Mouse (Mus musculus) neutrophil, adult 5-6 weeks (primary cell): Measurements from ENCODE around the gene Ppcs. TPM values are rescaled to one million over a fixed set of nuclear protein-coding genes. Genes with fewer than 3 reads are reported as not detected.

Source experiments
- ATAC-seq: fragments of 151-379, 151-347 bp; 2 replicates; pipeline ENCODE4 v1.8.0; 2017; ENCODE audit warnings: mild to moderate bottlenecking, moderate TSS enrichment; ENCODE audit not compliant: insufficient number of reproducible peaks, poor library complexity, low FRiP score, severe bottlenecking; ENCODE audit errors: extremely low read depth
- total RNA-seq: library from RNA; stranded (forward); fragments of 200-1000 nt; gene quantifications from 2 replicates; pipeline ENCODE4 v1.2.3, GENCODE M21; 2017

Ppcs gene
- total RNA-seq, 1 experiment from 2014 or later = 14.1 TPM

DNA sequence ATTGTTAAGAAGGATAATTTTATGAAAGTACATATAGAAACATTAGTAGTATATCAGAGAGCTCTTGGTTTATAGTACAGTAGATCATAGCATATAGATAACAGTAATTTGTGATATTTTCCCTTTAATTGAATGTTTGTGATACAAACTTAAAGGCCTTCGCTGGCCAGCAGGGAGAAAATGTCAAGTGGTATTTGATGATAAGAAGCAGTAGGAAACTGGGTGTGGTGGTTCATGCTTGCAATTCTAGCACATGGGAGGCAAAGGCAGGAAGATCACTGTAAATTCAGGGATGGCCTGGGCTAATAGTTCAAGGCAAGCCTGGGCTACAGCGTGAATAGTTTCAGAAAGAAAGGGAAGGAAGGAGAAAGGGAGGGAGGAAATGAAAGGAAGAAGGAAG, 2.9 kb upstream of the Ppcs start:
- ATAC-seq = no peak

DNA sequence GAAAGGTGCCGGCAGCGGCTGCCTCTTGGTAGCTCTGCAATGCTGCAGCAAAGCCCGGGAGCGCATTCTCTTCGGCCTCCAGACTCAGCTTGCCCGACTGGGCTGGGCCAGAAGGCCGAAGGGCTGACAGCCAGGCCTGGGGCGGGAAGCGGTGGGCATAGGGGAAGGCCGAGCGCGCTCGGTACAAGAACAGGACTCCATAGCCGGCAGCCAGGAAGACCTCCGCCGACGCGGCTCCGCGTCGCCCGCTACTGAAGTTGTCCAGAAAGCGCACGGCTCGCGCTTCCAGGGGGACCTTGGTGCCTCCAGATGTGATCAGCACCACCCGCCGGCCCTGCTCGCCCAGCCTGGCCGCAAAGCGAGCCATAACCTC, 313 bp downstream of the Ppcs start:
- ATAC-seq = no peak

DNA sequence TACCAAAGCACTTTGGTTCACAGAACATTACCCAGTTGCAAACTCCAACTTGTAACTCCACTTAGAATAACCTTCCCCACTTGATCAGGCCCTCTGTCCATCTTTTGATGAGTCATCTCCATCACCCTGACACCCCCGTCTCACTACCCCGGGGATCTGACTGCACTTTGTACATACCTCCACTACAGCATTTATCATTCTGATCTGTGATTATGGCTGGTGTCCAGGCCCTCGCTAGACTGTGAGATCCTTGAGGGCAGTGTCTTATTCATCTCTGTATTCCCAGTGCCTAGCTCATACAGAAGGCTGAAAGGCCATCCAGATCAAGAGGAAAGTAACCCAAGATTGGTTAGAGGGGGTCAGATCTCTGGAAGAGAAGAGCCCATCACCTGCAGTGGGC, 1.0 kb downstream of the Ppcs start:
- ATAC-seq = no peak

DNA sequence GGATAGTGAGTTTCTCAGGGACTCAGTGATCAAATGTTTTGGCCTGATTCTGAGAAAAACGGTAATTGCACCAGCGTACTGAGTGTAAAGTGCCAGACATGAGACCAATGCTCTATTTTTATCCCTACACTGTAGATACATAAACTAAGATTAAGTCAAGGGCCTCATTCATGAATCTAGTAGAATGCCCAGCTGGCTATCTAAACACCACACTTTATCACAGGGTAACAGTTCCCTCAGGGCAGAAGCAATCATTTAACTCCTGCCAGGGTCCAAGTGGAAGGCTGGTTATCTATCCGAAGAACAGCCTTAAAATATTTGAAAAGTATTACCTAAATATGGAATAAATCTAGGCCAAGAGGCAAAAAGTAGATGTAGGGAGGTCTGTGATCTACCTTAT, 4.3 kb downstream of the Ppcs start:
- ATAC-seq = no peak

DNA sequence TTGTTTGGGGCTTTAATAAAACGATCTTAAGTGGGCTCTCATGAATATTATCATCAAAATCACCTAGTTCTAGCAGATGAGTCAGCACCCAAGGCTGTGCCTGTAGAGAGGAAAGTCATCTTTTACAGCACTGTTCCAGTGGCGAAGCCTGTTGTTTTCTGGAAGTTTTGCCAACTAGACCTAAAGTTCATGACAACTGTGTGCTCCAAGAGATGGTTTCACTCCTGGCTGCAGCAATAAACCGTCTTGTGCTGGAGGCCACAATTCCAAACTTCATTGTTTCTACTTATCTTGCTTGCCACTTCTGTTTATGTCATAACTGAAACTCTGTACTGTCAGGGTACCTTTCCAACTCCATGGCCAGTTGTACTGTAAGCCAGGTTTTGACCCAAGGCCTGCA, 5.0 kb downstream of the Ppcs start:
- ATAC-seq = no peak

DNA sequence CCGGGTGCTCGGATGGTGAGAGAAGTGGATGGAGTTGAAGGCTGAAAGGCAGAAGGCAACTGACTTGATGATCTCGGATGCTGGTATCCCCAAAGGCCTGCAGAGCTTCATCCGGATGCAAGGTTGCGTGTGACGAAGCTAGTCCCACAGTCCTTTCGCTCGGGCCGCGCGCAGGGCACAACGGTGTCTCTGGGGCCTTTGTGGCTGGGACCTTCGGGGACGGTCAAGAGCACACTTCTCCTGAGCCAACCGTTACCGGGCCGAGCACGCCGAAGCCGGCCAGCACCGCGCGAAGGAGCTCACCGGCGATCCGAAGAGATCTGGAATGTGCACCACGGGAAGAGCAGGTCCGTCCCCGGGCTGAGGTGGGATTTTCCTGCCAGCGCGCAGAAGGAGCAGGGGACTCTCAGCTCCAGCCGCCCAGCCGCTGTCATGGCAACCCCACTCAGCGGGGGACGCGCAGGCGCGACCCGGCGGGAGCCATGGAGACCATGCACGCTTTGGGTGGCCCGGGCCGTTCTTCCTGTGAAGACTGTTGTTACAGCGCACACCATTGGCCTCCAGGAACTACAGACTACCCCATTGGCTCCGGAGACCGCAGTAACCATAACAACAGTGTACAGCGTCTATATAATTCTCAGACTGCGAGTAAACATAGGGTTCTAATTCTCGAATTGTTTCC, 7.0 kb downstream of the Ppcs start, which contains the start of gene Ccdc30:
Gene Ccdc30 (minus strand): TSS at position 450 of the 682 bp plus-strand sequence.
- ATAC-seq = peak; percentile 89

DNA sequence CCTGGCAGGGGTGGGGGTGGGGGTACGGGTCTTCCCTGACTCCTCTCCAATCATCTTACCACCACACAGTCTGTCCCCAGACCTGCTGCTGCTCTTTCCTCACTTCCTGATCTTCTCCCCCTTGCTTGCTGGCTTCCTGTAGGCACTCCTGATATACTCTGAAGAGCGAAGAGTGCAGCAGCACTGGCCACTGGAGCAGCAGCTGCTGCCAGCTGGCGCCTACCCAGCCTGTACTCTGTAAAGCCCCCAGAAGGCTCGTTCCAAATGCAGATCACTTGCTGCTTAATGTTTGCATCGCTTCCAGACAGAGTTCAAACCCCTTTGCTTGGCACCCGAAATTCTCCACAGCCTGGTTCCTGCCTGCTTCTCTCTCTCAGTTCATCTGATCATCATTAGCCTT, 9.4 kb downstream of the Ppcs start:
- no peak for ATAC-seq

DNA sequence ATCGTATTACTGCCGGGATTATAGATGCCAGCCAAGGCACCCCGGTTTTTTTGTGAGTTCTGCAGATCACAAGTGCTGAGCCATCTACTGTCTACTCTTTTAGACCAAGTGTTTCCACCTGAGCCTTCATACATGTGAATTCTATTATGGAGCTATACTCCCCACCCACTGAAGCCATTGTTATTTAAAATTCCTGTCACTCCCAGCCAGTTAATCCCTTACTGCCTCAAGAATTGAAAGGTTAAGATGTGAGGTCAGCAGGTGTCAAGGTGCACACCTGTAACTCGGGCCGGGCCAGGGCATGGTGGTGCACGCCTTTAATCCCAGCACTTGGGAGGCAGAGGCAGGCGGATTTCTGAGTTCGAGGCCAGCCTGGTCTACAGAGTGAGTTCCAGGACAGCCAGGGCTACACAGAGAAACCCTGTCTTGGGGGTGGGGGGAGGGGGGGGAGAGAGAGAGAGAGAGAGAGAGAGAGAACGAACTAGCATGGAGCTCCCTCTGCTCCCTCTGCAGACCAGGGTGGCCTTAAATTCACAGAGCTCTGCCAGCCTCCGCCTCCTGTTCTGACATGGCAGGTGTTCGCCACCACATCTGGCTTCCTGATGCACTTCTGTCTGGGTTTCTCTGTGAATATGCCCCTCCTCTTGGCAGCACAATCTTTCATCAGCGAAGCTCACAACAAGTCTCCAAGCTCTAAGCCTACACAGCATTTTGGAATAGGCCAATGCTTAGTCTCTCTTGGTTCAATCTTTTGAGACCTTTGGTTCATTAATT, 10.2 kb downstream of the Ppcs start:
- no peak for ATAC-seq

DNA sequence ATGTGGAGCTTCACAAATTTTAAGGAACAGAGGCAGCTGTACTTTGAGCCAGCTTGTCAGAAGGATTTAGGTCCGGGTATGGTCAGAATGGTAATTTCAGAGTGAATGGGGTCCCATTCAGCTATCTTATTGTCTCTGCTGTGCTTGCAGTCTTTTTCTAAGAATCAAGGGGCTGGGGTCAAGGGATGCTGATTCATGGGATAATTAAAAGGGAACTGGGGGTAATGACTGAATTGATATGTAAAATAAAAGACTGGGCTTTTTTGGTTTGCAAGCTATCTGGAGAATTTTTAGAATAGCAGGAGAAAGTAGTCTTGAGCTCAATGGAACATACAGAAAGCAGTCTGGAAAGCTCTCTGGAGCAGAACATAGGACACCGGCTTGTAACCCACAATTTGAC, 18.8 kb downstream of the Ppcs start:
- no peak for ATAC-seq

DNA sequence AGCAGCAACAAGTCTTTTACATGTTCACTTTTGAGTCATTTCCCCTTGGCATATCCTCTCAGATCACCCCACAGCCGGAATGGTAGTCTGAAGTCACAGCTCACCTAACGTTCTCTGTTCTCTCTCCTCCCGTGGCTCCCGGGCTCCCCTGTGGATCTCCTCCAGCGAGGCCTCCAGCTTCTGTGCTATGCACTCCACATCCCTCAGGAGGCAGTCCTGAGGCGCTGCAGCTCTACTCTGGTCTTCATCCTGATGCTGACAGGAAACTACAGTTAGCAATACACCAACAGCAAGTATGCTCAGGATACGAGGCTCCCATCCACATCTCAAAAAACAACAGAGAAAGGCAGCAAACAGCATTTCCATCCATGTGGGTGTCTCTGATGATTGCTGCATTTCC, 21.3 kb downstream of the Ppcs start:
- no peak for ATAC-seq

DNA sequence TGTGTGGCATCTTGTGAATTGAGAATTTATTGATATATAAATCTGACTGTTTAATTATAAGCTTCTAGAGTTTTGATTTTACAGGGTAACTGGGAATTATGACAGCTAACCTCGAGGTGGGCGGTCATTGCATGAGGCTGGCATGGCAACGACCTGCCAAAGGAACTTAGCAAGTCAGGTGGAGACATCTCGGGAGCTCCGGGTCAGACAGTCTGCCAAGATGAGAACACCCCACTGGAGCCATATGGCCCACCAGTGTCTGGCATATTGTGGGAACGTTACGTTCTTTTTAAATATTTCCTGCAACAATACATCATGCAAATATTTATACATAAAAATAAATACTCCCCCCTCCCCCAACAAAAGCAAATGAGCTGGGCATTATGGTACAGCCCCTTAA, 23.5 kb downstream of the Ppcs start:
- no peak for ATAC-seq

DNA sequence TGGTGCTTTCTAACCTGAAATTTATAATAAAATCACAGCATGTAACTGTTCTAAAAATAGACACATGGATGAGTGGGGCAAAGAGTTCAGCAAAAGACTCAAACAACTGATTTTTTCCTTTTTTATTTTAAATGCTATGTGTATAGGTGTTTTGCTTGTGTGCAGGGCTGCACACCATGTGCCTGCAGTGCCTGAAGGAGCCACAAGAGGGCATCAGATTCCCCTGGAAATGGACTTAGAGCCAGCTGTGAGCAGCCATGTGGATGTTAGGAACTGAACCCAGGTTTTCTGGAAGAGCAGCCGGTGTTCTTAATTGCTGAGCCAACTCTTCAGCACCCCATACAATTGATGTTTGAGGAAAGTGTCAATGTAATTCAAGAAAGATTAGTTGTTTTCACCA, 31.9 kb downstream of the Ppcs start:
- ATAC-seq = no peak

DNA sequence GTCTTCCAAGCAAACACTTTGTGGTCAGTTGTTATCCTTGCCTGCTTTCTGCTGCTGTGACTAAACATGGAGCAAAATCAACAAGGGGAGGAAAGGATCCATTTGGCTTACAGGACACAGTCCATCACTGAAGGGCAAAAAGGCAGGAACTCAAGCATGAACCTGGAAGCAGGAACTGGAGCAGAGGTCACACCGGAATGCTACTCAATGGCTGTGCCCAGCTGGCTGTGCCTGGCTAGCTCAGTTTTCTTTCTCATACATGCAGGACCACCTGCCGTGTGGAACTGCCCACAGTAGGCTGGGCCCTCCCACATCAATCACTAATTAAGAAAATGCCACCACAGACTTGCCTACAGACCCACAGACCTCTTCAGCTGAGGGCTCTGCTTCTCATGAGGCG, 33.0 kb downstream of the Ppcs start:
- no peak for ATAC-seq

DNA sequence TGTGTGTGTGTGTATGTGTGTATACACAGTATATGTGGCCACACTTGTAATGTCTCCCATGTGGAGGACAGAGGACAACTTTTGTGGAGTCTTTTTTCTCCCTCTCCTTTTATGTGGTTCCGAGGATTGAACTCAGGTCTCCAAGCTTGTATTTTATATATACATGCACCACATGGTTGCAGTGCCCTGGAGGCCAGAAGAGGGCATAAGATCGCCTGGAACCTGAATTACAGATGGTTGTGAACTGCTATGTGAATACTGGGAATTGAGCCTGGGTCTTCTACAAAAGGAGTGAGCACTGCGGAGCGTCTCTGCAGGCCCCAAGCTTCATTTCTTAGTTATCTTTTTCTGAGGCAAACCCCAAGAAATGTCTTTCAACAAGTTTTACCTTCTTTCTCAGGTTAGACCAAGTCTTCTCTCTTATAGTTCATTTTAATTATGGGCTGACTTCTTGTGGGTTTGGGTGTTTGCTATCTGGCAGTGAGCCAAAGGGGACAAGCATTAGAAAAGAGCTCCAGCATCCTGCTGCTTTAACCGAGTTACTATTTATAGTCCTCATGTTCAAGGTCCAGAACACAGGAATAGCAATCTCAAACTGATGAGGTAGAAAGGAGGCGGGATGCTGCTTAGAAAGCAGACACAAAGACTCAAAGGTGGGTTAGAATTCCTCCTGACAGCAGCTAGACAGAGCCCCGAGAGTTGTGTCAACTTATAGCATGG, 40.6 kb downstream of the Ppcs start:
- no peak for ATAC-seq

DNA sequence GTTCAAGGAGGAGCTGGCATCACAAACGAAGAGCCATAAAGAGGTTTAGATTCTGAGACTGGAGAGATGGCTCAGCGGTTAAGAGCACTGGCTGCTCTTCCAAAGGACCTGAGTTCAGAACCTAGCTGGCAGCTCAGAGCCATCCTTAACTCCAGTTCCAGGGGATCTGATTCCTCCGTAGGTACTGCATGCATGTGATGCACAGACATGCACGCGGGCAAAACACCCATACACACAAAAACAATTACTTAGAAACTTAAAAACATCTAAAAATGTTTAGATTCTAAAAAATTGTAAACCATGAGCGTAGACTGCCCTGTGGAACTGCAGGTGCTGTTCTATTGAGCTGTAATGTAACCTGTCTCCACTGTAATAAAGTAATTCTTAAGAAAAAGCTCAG, 52.8 kb downstream of the Ppcs start:
- ATAC-seq = no peak

Other genes starting within 250 kb of the Ppcs start
- gene Zfp691, start 248.2 kb downstream of the Ppcs start, total RNA-seq = 6.9 and 10.3 TPM in 2 replicates
- gene Ermap, start 232.4 kb downstream of the Ppcs start, total RNA-seq = 0.12 and 0.49 TPM in 2 replicates
- 50.2 and 63.6 TPM in 2 replicates for gene Svbp, start 227.1 kb downstream of the Ppcs start, total RNA-seq
- gene Tmem269, start 204.2 kb downstream of the Ppcs start, total RNA-seq = not detected in 2 replicates
- gene AU022252, start 189.7 kb downstream of the Ppcs start, total RNA-seq = 5.9 and 8.1 TPM in 2 replicates
- 1.9 and 3.7 TPM in 2 replicates for gene P3h1, start 189.5 kb downstream of the Ppcs start, total RNA-seq
- not detected in 2 replicates for gene Cldn19, start 167.0 kb downstream of the Ppcs start, total RNA-seq
- gene Ybx1, start 127.8 kb downstream of the Ppcs start, total RNA-seq = 380 and 442 TPM in 2 replicates
- gene Ppih, start 101.9 kb downstream of the Ppcs start, total RNA-seq = 23.7 and 27.5 TPM in 2 replicates
- 0.93 and 2.5 TPM in 2 replicates for gene Ccdc30, start 6.9 kb downstream of the Ppcs start, total RNA-seq
- gene Zmynd12, start 394 bp upstream of the Ppcs start, total RNA-seq = 0.25 TPM in 1 of 2 replicates, not detected in the other
- 0.12 TPM in 2 replicates for gene Rimkla, start 70.2 kb upstream of the Ppcs start, total RNA-seq
- gene Foxj3, start 114.6 kb upstream of the Ppcs start, total RNA-seq = 37.7 and 49.2 TPM in 2 replicates
- gene Frg2f1, start 117.1 kb upstream of the Ppcs start, total RNA-seq = 2.8 and 5.7 TPM in 2 replicates
- not detected in 2 replicates for gene Guca2a, start 215.3 kb upstream of the Ppcs start, total RNA-seq
- gene Guca2b, start 236.5 kb upstream of the Ppcs start, total RNA-seq = not detected in 2 replicates